Mouse (Mus musculus) limb, embryonic 12.5 days (tissue): ENCODE measurements around the gene Stk40. TPM values are rescaled to one million over a fixed set of nuclear protein-coding genes. Genes with fewer than 3 reads are reported as not detected.
A peak's percentile ranks its signal among the peaks of the same experiment; 100 is the strongest.
"Not testable (repeated sequence)": the region's sequence is repeated elsewhere in the genome, so short reads cannot be mapped to it uniquely, and the experiment has no call there.

Experiments
- ATAC-seq: fragments of 200-750 bp; cut with Nextera tagmentation; 2 replicates; pipeline ENCODE4 v1.8.0; 2017; ENCODE audit warnings: low read depth, moderate TSS enrichment; ENCODE audit not compliant: insufficient number of reproducible peaks, insufficient read depth, low FRiP score, low TSS enrichment
- H3K27ac ChIP-seq: fragments of 300-500 bp; sonication (generic); 2 replicates; pipeline ENCODE4 v1.5.1; 2016; ENCODE audit warnings: mild to moderate bottlenecking, moderate library complexity
- H3K27me3 ChIP-seq: fragments of 300-500 bp; sonication (generic); 2 replicates; pipeline ENCODE4 v1.6.1; 2016; ENCODE audit warnings: mild to moderate bottlenecking, moderate library complexity
- H3K36me3 ChIP-seq: fragments of 300-500 bp; sonication (generic); 2 replicates; pipeline ENCODE4 v1.6.1; 2016; ENCODE audit warnings: mild to moderate bottlenecking, moderate library complexity
- H3K4me1 ChIP-seq: fragments of 300-500 bp; sonication (generic); replicated peaks from 2 replicates; pipeline ENCODE4 v1.6.1; 2016
- H3K4me2 ChIP-seq: fragments of 300-500 bp; sonication (generic); 2 replicates; pipeline ENCODE4 v1.6.1; 2016; ENCODE audit warnings: mild to moderate bottlenecking, moderate library complexity
- H3K4me3 ChIP-seq: fragments of 300-500 bp; sonication (generic); replicated peaks from 2 replicates; pipeline ENCODE4 v1.5.1; 2016; ENCODE audit warnings: mild to moderate bottlenecking
- H3K9ac ChIP-seq: fragments of 300-500 bp; sonication (generic); replicated peaks from 2 replicates; pipeline ENCODE4 v1.6.1; 2016; ENCODE audit warnings: mild to moderate bottlenecking, moderate library complexity
- H3K9me3 ChIP-seq: fragments of 300-500 bp; sonication (generic); 2 replicates; pipeline ENCODE4 v1.6.1; 2016; ENCODE audit warnings: mild to moderate bottlenecking, moderate library complexity
- WGBS: fragments of 180-500 bp; shearing (Covaris S2); methylation state at CpG from one replicate; pipeline ENCODE4 v1.1.7; 2016; 5-methylcytosine and 5-hydroxymethylcytosine counted together
- polyA plus RNA-seq: library from polyadenylated mRNA; unstranded; fragments of >200 nt; fragmentation: Nextera tagmentation; extraction: Ambion mirVana; gene quantifications from 2 replicates; pipeline ENCODE4 v1.2.1, GENCODE M21; 2016

Gene Stk40
- polyA plus RNA-seq, 1 experiment from 2014 or later = 41.1 TPM

GRCm38 (mm10) chr4:126157562-126157961 lies 53.8 kb downstream of the Stk40 start:
- no peak overlapping the region for H3K9ac ChIP-seq
- H3K36me3 ChIP-seq = peaks cover 12% of the 10 kb centered on the region
- 91% methylated on average over 6 of the region's 6 CpGs for WGBS
- H3K4me3 ChIP-seq = no peak overlapping the region
- peaks cover 5% of the 10 kb centered on the region; the same call in 1 of the 2 replicates for H3K9me3 ChIP-seq
- peaks cover 22% of the 10 kb centered on the region for H3K4me1 ChIP-seq
- no peak overlapping the region for H3K27ac ChIP-seq
- ATAC-seq = no peak
- H3K27me3 ChIP-seq = no peaks in the 10 kb centered on the region
- H3K4me2 ChIP-seq = no peak overlapping the region

DNA sequence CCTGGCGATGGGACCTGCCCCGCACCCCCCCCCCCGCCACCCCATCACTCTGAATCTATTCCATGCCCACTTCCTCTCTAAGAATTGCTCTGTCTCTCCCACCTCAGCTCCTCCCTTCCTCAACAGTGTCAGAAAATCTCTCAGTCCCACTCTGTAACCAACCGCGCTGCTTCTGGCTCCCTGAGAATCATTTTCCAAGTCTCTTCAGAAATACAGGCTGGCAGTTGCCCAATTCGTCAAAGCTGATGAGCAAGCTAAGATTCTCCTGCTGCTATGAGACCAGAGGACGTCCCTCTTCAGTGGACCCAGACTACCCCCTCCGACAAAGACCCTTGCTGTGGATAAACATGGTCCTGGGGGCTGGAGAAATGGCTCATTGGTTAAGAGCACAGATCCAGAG lies 55.7 kb downstream of the Stk40 start:
- no peaks in the 10 kb centered on the region for H3K27me3 ChIP-seq
- ATAC-seq = no peak
- H3K27ac ChIP-seq = no peak overlapping the region
- no peak overlapping the region for H3K9ac ChIP-seq
- no peak overlapping the region for H3K4me3 ChIP-seq
- H3K4me2 ChIP-seq = no peak overlapping the region
- peaks cover 28% of the 10 kb centered on the region for H3K4me1 ChIP-seq
- peaks cover 10% of the 10 kb centered on the region; the same call in 1 of the 2 replicates for H3K36me3 ChIP-seq
- WGBS = 78% methylated on average over 8 of the region's 8 CpGs
- H3K9me3 ChIP-seq = peaks cover 5% of the 10 kb centered on the region; the same call in 1 of the 2 replicates

GRCm38 (mm10) chr4:126160981-126161380 lies 57.2 kb downstream of the Stk40 start:
- H3K27me3 ChIP-seq = no peaks in the 10 kb centered on the region
- ATAC-seq = no peak
- H3K36me3 ChIP-seq = peaks cover 16% of the 10 kb centered on the region
- whole genome bisulfite sequencing = 93% methylated on average over 8 of the region's 8 CpGs
- peaks cover 17% of the 10 kb centered on the region for H3K4me1 ChIP-seq
- H3K4me2 ChIP-seq = no peak overlapping the region
- H3K4me3 ChIP-seq = no peak overlapping the region
- H3K9ac ChIP-seq = no peak overlapping the region
- H3K9me3 ChIP-seq = peaks cover 5% of the 10 kb centered on the region; the same call in 1 of the 2 replicates
- no peak overlapping the region for H3K27ac ChIP-seq

GRCm38 (mm10) chr4:126161456-126161855 lies 57.7 kb downstream of the Stk40 start:
- WGBS = 88% methylated on average over 6 of the region's 6 CpGs
- ATAC-seq = no peak

GRCm38 (mm10) chr4:126161986-126162385 lies 58.2 kb downstream of the Stk40 start:
- Histone ChIP-seq H3K36me3 (peaks cover 21% of the 10 kb centered on the region), H3K9me3 (peaks cover under 1% of the 10 kb centered on the region; the same call in 1 of the 2 replicates), H3K4me1 (peaks cover 17% of the 10 kb centered on the region), H3K27ac (peak overlapping the region; percentile 83; the same call in 1 of the 2 replicates), H3K4me2 (peak overlapping the region; percentile 99), H3K9ac (peak overlapping the region; percentile 44; the same call in 1 of the 2 replicates), H3K4me3 (peak overlapping the region; percentile 61), H3K27me3 (no peaks in the 10 kb centered on the region)
- 57% methylated on average over 9 of the region's 9 CpGs for WGBS
- ATAC-seq = peak; percentile 24; the same call in 1 of the 2 replicates

More at GRCm38 (mm10) chr4:126161456-126161855, 57.7 kb downstream of the Stk40 start:
- 0 out of 2 replicates have a peak overlapping the region, but pooled peaks have one; percentile 13 for H3K27ac ChIP-seq
- no peak overlapping the region for H3K4me2 ChIP-seq
- H3K36me3 ChIP-seq = peaks cover 21% of the 10 kb centered on the region
- H3K9me3 ChIP-seq = peaks cover 5% of the 10 kb centered on the region; the same call in 1 of the 2 replicates
- H3K27me3 ChIP-seq = no peaks in the 10 kb centered on the region
- H3K4me1 ChIP-seq = peaks cover 17% of the 10 kb centered on the region
- H3K4me3 ChIP-seq = no peak overlapping the region
- H3K9ac ChIP-seq = no peak overlapping the region

- peaks cover 26% of the 10 kb centered on the region for H3K36me3 ChIP-seq
- H3K27me3 ChIP-seq = no peaks in the 10 kb centered on the region
- WGBS = 1% methylated on average over 44 of the region's 44 CpGs
- peak overlapping the region; percentile 99 for H3K4me2 ChIP-seq
- ATAC-seq = peak; percentile 91
- peak overlapping the region; percentile 83 for H3K27ac ChIP-seq
- peak overlapping the region; percentile 88 for H3K9ac ChIP-seq
- H3K4me3 ChIP-seq = peak overlapping the region; percentile 61
- H3K4me1 ChIP-seq = peaks cover 17% of the 10 kb centered on the region
- H3K9me3 ChIP-seq = no peaks in the 10 kb centered on the region
Observed at GRCm38 (mm10) chr4:126162544-126163066, 58.8 kb downstream of the Stk40 start.

GRCm38 (mm10) chr4:126163067-126163659 lies 59.4 kb downstream of the Stk40 start, which contains the start of gene Sh3d21:
Gene Sh3d21 (minus strand): TSS chr4:126163491.
- ATAC-seq = peak; percentile 22; the same call in 1 of the 2 replicates

DNA sequence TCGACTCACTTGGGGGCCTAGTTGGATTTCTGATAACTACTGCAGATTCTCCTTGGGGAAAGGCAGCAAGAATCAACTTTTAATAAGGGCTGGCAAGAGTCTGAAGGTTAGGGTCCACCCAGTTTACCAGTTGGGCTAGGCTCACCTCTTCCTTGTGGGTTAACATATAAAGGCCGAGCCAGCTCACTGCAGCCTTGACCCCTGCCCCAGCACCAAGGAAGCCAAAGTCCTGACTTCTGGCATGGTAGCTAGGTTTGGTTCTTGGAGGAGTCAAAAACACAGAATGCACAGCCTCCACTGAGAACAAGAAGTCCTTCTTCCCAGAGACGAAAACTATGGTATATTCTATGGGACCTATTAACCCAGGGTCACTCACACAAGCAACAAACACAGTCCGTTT lies 59.9 kb downstream of the Stk40 start:
- H3K4me1 ChIP-seq = peaks cover 17% of the 10 kb centered on the region
- peak overlapping the region; percentile 61; the same call in 1 of the 2 replicates for H3K4me3 ChIP-seq
- peaks cover 37% of the 10 kb centered on the region for H3K36me3 ChIP-seq
- H3K9me3 ChIP-seq = no peaks in the 10 kb centered on the region
- peak overlapping the region; percentile 99 for H3K4me2 ChIP-seq
- H3K27ac ChIP-seq = peak overlapping the region; percentile 56; the same call in 1 of the 2 replicates
- no peak for ATAC-seq
- H3K27me3 ChIP-seq = no peaks in the 10 kb centered on the region
- peak overlapping the region; percentile 88; the same call in 1 of the 2 replicates for H3K9ac ChIP-seq
- 57% methylated on average over 4 of the region's 4 CpGs for WGBS

More at GRCm38 (mm10) chr4:126163067-126163659, 59.4 kb downstream of the Stk40 start, which contains the start of gene Sh3d21:
- WGBS = 6% methylated on average over 22 of the region's 22 CpGs
- Histone ChIP-seq H3K4me3 (peak within 1 kb of the TSS; percentile 61), H3K9me3 (no peaks in the 10 kb centered on the region), H3K9ac (peak within 1 kb of the TSS; percentile 88), H3K27me3 (no peaks in the 10 kb centered on the region), H3K27ac (peak within 1 kb of the TSS; percentile 83), H3K4me2 (peak within 1 kb of the TSS; percentile 99), H3K4me1 (peaks cover 17% of the 10 kb centered on the region), H3K36me3 (peaks cover 31% of the 10 kb centered on the region)

DNA sequence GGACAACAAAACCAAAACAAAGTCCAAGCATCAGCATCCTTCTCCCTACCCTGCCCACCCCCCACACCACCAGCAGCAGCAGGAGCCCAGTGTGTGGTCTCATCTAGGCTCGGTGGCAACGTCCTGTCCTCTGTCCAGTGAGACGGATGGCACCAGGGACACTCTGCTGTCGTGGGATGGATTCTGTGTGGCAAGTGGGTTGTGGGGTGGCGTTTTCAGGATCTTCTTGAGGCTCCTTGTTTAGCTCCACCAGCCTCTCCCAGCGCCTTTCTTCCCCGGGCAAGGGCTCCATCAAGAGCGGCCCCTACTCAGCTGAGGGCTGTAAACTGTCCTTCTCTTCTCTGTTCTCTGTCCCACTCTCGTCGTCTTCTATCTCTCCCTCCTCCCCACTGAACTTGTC lies 61.3 kb downstream of the Stk40 start:
- WGBS = 74% methylated on average over 10 of the region's 10 CpGs
- ATAC-seq, H3K27me3 ChIP-seq, H3K9ac ChIP-seq, H3K9me3 ChIP-seq, H3K4me2 ChIP-seq, H3K4me3 ChIP-seq, H3K27ac ChIP-seq: not testable (repeated sequence)
- H3K4me1 ChIP-seq = peaks cover 17% of the 10 kb centered on the region
- H3K36me3 ChIP-seq = peaks cover 51% of the 10 kb centered on the region

GRCm38 (mm10) chr4:126166084-126166483 lies 62.3 kb downstream of the Stk40 start:
- Histone ChIP-seq H3K36me3 (peaks cover 61% of the 10 kb centered on the region), H3K9me3 (no peaks in the 10 kb centered on the region), H3K4me3 (no peak overlapping the region), H3K27ac (no peak overlapping the region), H3K4me1 (peaks cover 17% of the 10 kb centered on the region), H3K27me3 (no peaks in the 10 kb centered on the region), H3K4me2 (no peak overlapping the region), H3K9ac (no peak overlapping the region)
- WGBS = 85% methylated on average over 3 of the region's 3 CpGs
- ATAC-seq = no peak

DNA sequence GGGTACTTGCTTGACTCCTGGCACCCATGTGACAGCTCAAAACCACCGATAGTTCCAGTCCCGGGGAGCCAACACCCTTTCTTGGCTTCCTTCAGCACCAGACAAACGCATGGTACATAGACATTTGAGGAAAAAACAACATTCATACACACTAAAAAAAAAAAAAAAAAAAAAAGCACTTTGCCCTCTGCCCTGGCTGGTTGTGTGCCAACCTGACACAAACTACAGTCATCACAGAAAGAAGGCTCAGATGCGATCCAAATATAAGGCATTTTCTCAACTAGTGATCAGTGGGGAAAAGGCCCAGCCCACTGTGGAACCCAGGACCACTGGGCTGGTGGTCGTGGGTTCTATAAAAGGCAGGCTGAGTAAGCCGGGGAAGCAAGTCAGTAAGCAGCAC lies 65.1 kb downstream of the Stk40 start:
- H3K9me3 ChIP-seq = no peaks in the 10 kb centered on the region
- H3K9ac ChIP-seq = no peak overlapping the region
- peaks cover 84% of the 10 kb centered on the region for H3K36me3 ChIP-seq
- no peak for ATAC-seq
- H3K4me2 ChIP-seq = no peak overlapping the region
- WGBS = 90% methylated on average over 6 of the region's 6 CpGs
- H3K27me3 ChIP-seq = no peaks in the 10 kb centered on the region
- H3K4me3 ChIP-seq = no peak overlapping the region
- H3K4me1 ChIP-seq = peaks cover under 1% of the 10 kb centered on the region; the same call in 1 of the 2 replicates
- H3K27ac ChIP-seq = no peak overlapping the region
